Mouse (Mus musculus): Measurements from ENCODE around the gene Camsap2.

DNA sequence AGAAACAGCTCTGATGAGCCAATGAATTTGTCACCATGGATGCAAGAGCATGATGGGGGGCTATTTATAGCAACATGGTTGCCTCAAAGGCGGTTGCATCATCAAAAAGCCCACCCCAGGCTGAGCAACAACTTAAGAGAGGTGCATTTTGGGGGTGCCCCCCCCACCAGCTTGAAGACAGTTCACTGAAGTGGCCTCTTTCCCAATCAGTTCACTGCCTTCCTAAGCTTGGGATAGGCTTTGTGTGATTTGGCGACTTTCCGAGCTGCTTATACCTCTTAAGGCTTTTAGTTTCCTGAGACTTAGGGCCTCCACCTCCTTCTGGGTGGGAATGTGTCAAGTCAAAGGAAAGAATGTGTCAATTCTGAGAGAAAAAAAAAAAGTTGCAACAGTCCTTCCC is 20.1 kb upstream of the Camsap2 start:
- TF ChIP-seq POLR2A (IDR thresholded peaks at IDR 0.05; ENCODE audit: borderline replicate concordance, control insufficient read depth, low read depth, low read length) (no peak), CTCF (IDR thresholded peaks at IDR 0.05; ENCODE audit: control insufficient read depth, insufficient read depth, low read length) (no peak)
